Mouse (Mus musculus) lung, postnatal 0 days (tissue): ENCODE measurements around the gene Vav2.

ENCODE experiments used
- CTCF ChIP-seq: IDR thresholded peaks from 2 replicates; pipeline ENCODE4 v1.5.1; 2016; ENCODE audit warnings: antibody characterized with exemption, mild to moderate bottlenecking
- EP300 ChIP-seq: IDR thresholded peaks from 2 replicates; pipeline ENCODE4 v1.6.1; 2016; ENCODE audit warnings: antibody characterized with exemption, mild to moderate bottlenecking, control low read depth

- no peak for TF ChIP-seq CTCF
- TF ChIP-seq EP300: no peak
These were observed 100.5 kb downstream of the Vav2 start for GRCm38 (mm10) chr2:27326357-27326756.
